Mouse (Mus musculus) G1E (cell line): ENCODE data around the gene Lrrc29. TPM values are rescaled to one million over a fixed set of nuclear protein-coding genes. Genes with fewer than 3 reads are reported as not detected.
A peak's percentile ranks its signal among the peaks of the same experiment; 100 is the strongest.

Experiments
- ATAC-seq: 2 replicates; pipeline ENCODE4 v1.8.0; 2016; ENCODE audit warnings: mild to moderate bottlenecking; ENCODE audit not compliant: insufficient number of reproducible peaks, poor library complexity, low FRiP score, severe bottlenecking; ENCODE audit errors: extremely low read depth
- DNase-seq: peaks from one replicate; pipeline ENCODE4 v3.0.0; 2012; ENCODE audit warnings: low spot score
- H3K27me3 ChIP-seq: 2 replicates; pipeline ENCODE4 v1.6.1; 2012; ENCODE audit warnings: mild to moderate bottlenecking, low read length, inconsistent platforms; ENCODE audit not compliant: insufficient read depth
- H3K36me3 ChIP-seq: replicated peaks from 2 replicates; pipeline ENCODE3; 2012; ENCODE audit warnings: mild to moderate bottlenecking, inconsistent platforms
- H3K4me1 ChIP-seq: 2 replicates; pipeline ENCODE4 v1.6.1; 2012; ENCODE audit warnings: low read depth, low read length, inconsistent platforms, mixed read lengths; ENCODE audit not compliant: insufficient read depth
- H3K4me3 ChIP-seq: 2 replicates; pipeline ENCODE4 v1.5.1; 2012; ENCODE audit warnings: low read depth, mild to moderate bottlenecking, inconsistent platforms, low read length, moderate library complexity, mixed read lengths
- H3K9me3 ChIP-seq: replicated peaks from 2 replicates; pipeline ENCODE4 v1.6.1; 2012; ENCODE audit warnings: inconsistent platforms
- CTCF ChIP-seq: IDR thresholded peaks from 2 replicates; pipeline ENCODE4 v1.5.1; 2012; ENCODE audit warnings: low read depth, low read length, inconsistent platforms, mixed read lengths
- GATA1 ChIP-seq: IDR thresholded peaks from 2 replicates; pipeline ENCODE4 v1.6.1; 2012; ENCODE audit warnings: borderline replicate concordance, low read length, inconsistent platforms, mixed read lengths
- GATA2 ChIP-seq: IDR thresholded peaks from 2 replicates; pipeline ENCODE4 v1.6.1; 2012; ENCODE audit warnings: low read depth, low read length, inconsistent platforms, borderline replicate concordance
- POLR2AphosphoS5 ChIP-seq: IDR thresholded peaks from 2 replicates; pipeline ENCODE4 v1.6.1; 2012; ENCODE audit warnings: low read depth, low read length, inconsistent platforms; ENCODE audit not compliant: insufficient replicate concordance
- TAL1 ChIP-seq: conservative IDR thresholded peaks from 2 replicates; pipeline ENCODE4 v1.6.1; 2012; ENCODE audit warnings: low read depth, low read length, inconsistent platforms, mixed read lengths
- polyA plus RNA-seq: library from polyadenylated mRNA; stranded (reverse); fragments of >175 nt; gene quantifications from 2 replicates; pipeline ENCODE4 v1.2.3, GENCODE M21; 2012
- total RNA-seq, 2 experiments: library from RNA; stranded (forward) in 1 of 2; stranded (reverse) in 1 of 2; fragments of 200-1000 nt in 1 of 2; fragments of >200 nt in 1 of 2; fragmentation: Nextera tagmentation in 1 of 2; gene quantifications; 2 replicates each; pipeline ENCODE4 v1.2.3; 2014 to 2017

Gene Lrrc29
- total and polyA plus RNA-seq, 3 experiments: 1.6 to 15.5 (median 4.6) TPM

GRCm38 (mm10) chr8:105278911-105279334 lies 47.2 kb downstream of the Lrrc29 start:
- no peaks in the 10 kb centered on the region; the same call in 1 of the 2 replicates for H3K9me3 ChIP-seq
- peak overlapping the region; percentile 25; the same call in 1 of the 2 replicates for H3K4me3 ChIP-seq
- ATAC-seq (no peak), DNase-seq (no peak)
- TF ChIP-seq GATA2 (no peak), POLR2AphosphoS5 (no peak), GATA1 (no peak), CTCF (no peak), TAL1 (no peak)
- H3K36me3 ChIP-seq: peaks cover 25% of the 10 kb centered on the region
- peaks cover 64% of the 10 kb centered on the region for H3K4me1 ChIP-seq
- H3K27me3 ChIP-seq: peaks cover 36% of the 10 kb centered on the region

- Histone ChIP-seq H3K4me3 (peak overlapping the region; percentile 71), H3K36me3 (peaks cover 21% of the 10 kb centered on the region), H3K27me3 (peaks cover 42% of the 10 kb centered on the region), H3K9me3 (no peaks in the 10 kb centered on the region; the same call in 1 of the 2 replicates), H3K4me1 (peaks cover 52% of the 10 kb centered on the region)
- TF ChIP-seq GATA2 (no peak), GATA1 (no peak), TAL1 (no peak), CTCF (no peak), POLR2AphosphoS5 (no peak)
- DNase-seq (peak; percentile 77), ATAC-seq (peak; percentile 93)
Measured at GRCm38 (mm10) chr8:105276292-105277120, 49.6 kb downstream of the Lrrc29 start.

GRCm38 (mm10) chr8:105275840-105276239 lies 50.2 kb downstream of the Lrrc29 start, which contains the start of gene Nol3:
Gene Nol3, plus strand, starts transcription at chr8:105276140.
- Histone ChIP-seq H3K4me1 (peaks cover 53% of the 10 kb centered on the region), H3K36me3 (peaks cover 19% of the 10 kb centered on the region), H3K27me3 (peaks cover 46% of the 10 kb centered on the region), H3K9me3 (no peaks in the 10 kb centered on the region; the same call in 1 of the 2 replicates), H3K4me3 (peak within 1 kb of the TSS; percentile 71)
- no peak for ATAC-seq
- TF ChIP-seq TAL1: no peak
- TF ChIP-seq CTCF: no peak
- DNase-seq: no peak

- H3K36me3 ChIP-seq: peaks cover 17% of the 10 kb centered on the region
- TF ChIP-seq TAL1 (no peak), POLR2AphosphoS5 (no peak), GATA2 (no peak), CTCF (no peak), GATA1 (no peak)
- H3K27me3 ChIP-seq: peaks cover 51% of the 10 kb centered on the region
- no peak for ATAC-seq
- peaks cover 52% of the 10 kb centered on the region for H3K4me1 ChIP-seq
- H3K9me3 ChIP-seq: no peaks in the 10 kb centered on the region; the same call in 1 of the 2 replicates
- H3K4me3 ChIP-seq: no peak overlapping the region; the same call in 1 of the 2 replicates
- DNase-seq: no peak
Measured at GRCm38 (mm10) chr8:105275387-105275786, 50.7 kb downstream of the Lrrc29 start.

DNA sequence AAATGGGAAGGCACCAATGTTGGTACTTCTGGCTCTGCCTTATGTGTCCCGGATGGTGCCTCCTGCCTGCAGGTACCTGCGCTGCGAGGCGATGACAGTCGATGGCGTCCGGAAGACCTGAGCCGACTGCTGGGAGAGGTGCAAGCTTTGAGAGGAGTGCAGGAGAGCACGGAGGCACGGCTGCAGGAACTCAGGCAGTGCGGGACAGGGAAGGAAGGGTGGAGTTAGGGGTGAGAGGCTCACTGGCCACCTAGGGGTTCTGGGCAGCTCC lies 55.2 kb downstream of the Lrrc29 start:
- H3K4me1 ChIP-seq: peaks cover 64% of the 10 kb centered on the region
- H3K27me3 ChIP-seq: peaks cover 35% of the 10 kb centered on the region
- DNase-seq: no peak
- TF ChIP-seq GATA2 (no peak), TAL1 (no peak), GATA1 (no peak), CTCF (no peak), POLR2AphosphoS5 (no peak)
- no peak for ATAC-seq
- H3K4me3 ChIP-seq: no peak overlapping the region
- peaks cover 10% of the 10 kb centered on the region for H3K9me3 ChIP-seq
- peaks cover 31% of the 10 kb centered on the region for H3K36me3 ChIP-seq

GRCm38 (mm10) chr8:105270101-105270915 lies 55.8 kb downstream of the Lrrc29 start:
- DNase-seq (no peak), ATAC-seq (no peak)
- peaks cover 31% of the 10 kb centered on the region for H3K27me3 ChIP-seq
- peaks cover 31% of the 10 kb centered on the region for H3K36me3 ChIP-seq
- H3K4me3 ChIP-seq: peak overlapping the region; percentile 67; the same call in 1 of the 2 replicates
- H3K9me3 ChIP-seq: peaks cover 10% of the 10 kb centered on the region
- TF ChIP-seq GATA2: no peak
- no peak for TF ChIP-seq CTCF
- no peak for TF ChIP-seq GATA1
- TF ChIP-seq TAL1: no peak
- no peak for TF ChIP-seq POLR2AphosphoS5
- H3K4me1 ChIP-seq: peaks cover 64% of the 10 kb centered on the region
